Mouse (Mus musculus): Measurements from ENCODE around the gene Sqstm1. TPM values are rescaled to one million over a fixed set of nuclear protein-coding genes. Genes with fewer than 3 reads are reported as not detected.
A peak's percentile ranks its signal among the peaks of the same experiment; 100 is the strongest.

The Sqstm1 gene
- total and polyA plus RNA-seq, 3 experiments: 202 to 579 (median 456) TPM

GRCm38 (mm10) chr11:50210101-50210504, 524 bp downstream of the Sqstm1 start:
- H3K9me3 ChIP-seq (replicated peaks; ENCODE audit: low read length): no peaks in the 10 kb centered on the region
- H3K9ac ChIP-seq (ENCODE audit: insufficient read depth, low read depth): peak overlapping the region; percentile 98
- peaks cover 52% of the 10 kb centered on the region for H3K79me2 ChIP-seq (replicated peaks; ENCODE audit: control insufficient read depth, extremely low read depth, insufficient read depth, poor library complexity, severe bottlenecking)
- in situ Hi-C loops (cut with MboI; ENCODE audit: low pct_ligation_motif_present, low pct_unique_long_range_greater_than_20kb, low sequenced_read_pairs) (loop anchor here (5.0 kb wide), 1 partner anchor 33 kb away; no protein-coding TSS in a partner anchor), dilution Hi-C loops (cut with MboI; ENCODE audit: extremely low pct_ligation_motif_present, extremely low pct_unique_long_range_greater_than_20kb, low sequenced_read_pairs) (no loop called here)
- TF ChIP-seq GABPA (IDR thresholded peaks at IDR 0.05; ENCODE audit: insufficient replicate concordance, low read depth, low read length): no peak
- TF ChIP-seq JUND (conservative IDR thresholded peaks at IDR 0.05; ENCODE audit: low read depth, low read length): no peak
- peak; percentile 42; the same call in 1 of the 2 replicates for TF ChIP-seq BHLHE40 (IDR thresholded peaks at IDR 0.05; ENCODE audit: low read depth, low read length)
- TF ChIP-seq ZC3H11A (IDR thresholded peaks at IDR 0.05; ENCODE audit: low read depth, low read length): no peak
- TF ChIP-seq EP300 (IDR thresholded peaks at IDR 0.05; ENCODE audit: low read length): no peak
- TF ChIP-seq SMC3 (IDR thresholded peaks at IDR 0.05; ENCODE audit: low read depth, low read length): no peak
- TF ChIP-seq USF1 (IDR thresholded peaks at IDR 0.05; ENCODE audit: low read depth, low read length): no peak
- peak; percentile 54 for TF ChIP-seq POLR2A (IDR thresholded peaks at IDR 0.05; ENCODE audit: low read depth, low read length)
- TF ChIP-seq HCFC1 (IDR thresholded peaks at IDR 0.05; ENCODE audit: low read depth, low read length): peak; percentile 67
- no peak for TF ChIP-seq RAD21 (IDR thresholded peaks at IDR 0.05; ENCODE audit: low read depth, low read length)
- TF ChIP-seq ZNF384 (IDR thresholded peaks at IDR 0.05; ENCODE audit: low read depth, low read length): no peak
- peak; percentile 88 for TF ChIP-seq CHD2 (IDR thresholded peaks at IDR 0.05; ENCODE audit: low read length)
- no peak for TF ChIP-seq USF2 (conservative IDR thresholded peaks at IDR 0.05; ENCODE audit: low read depth, low read length)
- no peak for TF ChIP-seq UBTF (IDR thresholded peaks at IDR 0.05; ENCODE audit: low read depth, low read length)
- TF ChIP-seq TCF12 (IDR thresholded peaks at IDR 0.05; ENCODE audit: low read depth, low read length): peak; percentile 47; the same call in 1 of the 2 replicates
- TF ChIP-seq KAT2A (IDR thresholded peaks at IDR 0.05; ENCODE audit: insufficient replicate concordance, low read length): no peak
- no peak for TF ChIP-seq CHD1 (IDR thresholded peaks at IDR 0.05; ENCODE audit: low read depth, low read length)
- TF ChIP-seq MAFK (IDR thresholded peaks at IDR 0.05; ENCODE audit: insufficient replicate concordance, low read length): no peak
- peak; percentile 98 for TF ChIP-seq SIN3A (IDR thresholded peaks at IDR 0.05; ENCODE audit: low read length)
- TF ChIP-seq NRF1 (IDR thresholded peaks at IDR 0.05; ENCODE audit: low read depth, low read length): no peak
- TF ChIP-seq PAX5 (IDR thresholded peaks at IDR 0.05; ENCODE audit: low read length): no peak
- TF ChIP-seq ELF1 (IDR thresholded peaks at IDR 0.05; ENCODE audit: low read depth, low read length): peak; percentile 94
- TF ChIP-seq MEF2A (IDR thresholded peaks at IDR 0.05; ENCODE audit: borderline replicate concordance, low read depth, low read length): no peak
- TF ChIP-seq MAZ (IDR thresholded peaks at IDR 0.05; ENCODE audit: low read depth, low read length): peak; percentile 80; the same call in 1 of the 2 replicates
- no peak for TF ChIP-seq NELFE (IDR thresholded peaks at IDR 0.05; ENCODE audit: low read depth, low read length)
- TF ChIP-seq ETS1 (conservative IDR thresholded peaks at IDR 0.05; ENCODE audit: low read depth, low read length): peak; percentile 63
- no peak for TF ChIP-seq MAX (IDR thresholded peaks at IDR 0.05; ENCODE audit: low read length)
- TF ChIP-seq ZMIZ1 (IDR thresholded peaks at IDR 0.05; ENCODE audit: low read depth, low read length): no peak
- no peak; the same call in 1 of the 2 replicates for TF ChIP-seq IRF4 (IDR thresholded peaks at IDR 0.05; ENCODE audit: low read depth, low read length)
- TF ChIP-seq TBP (conservative IDR thresholded peaks at IDR 0.05; ENCODE audit: low read depth, low read length): peak; percentile 46; the same call in 1 of the 2 replicates
- no peak for TF ChIP-seq RCOR1 (conservative IDR thresholded peaks at IDR 0.05; ENCODE audit: low read depth, low read length)
- no peak for TF ChIP-seq JUN (IDR thresholded peaks at IDR 0.05; ENCODE audit: insufficient read depth, low read depth, low read length)
- TF ChIP-seq ZKSCAN1 (IDR thresholded peaks at IDR 0.05; ENCODE audit: borderline replicate concordance, low read depth, low read length): no peak
- peak; percentile 72; the same call in 1 of the 2 replicates for TF ChIP-seq MXI1 (IDR thresholded peaks at IDR 0.05; ENCODE audit: low read depth, low read length)
- TF ChIP-seq CTCF (conservative IDR thresholded peaks at IDR 0.05 in 1 of 2, IDR thresholded peaks at IDR 0.05 in 1 of 2; ENCODE audit: low read depth in 2 of 2, low read length in 2 of 2): no peak
- TF ChIP-seq MYC (IDR thresholded peaks at IDR 0.05; ENCODE audit: low read depth, low read length): no peak
- TF ChIP-seq E2F4 (IDR thresholded peaks at IDR 0.05; ENCODE audit: insufficient replicate concordance, low read depth, low read length): no peak
- 0 out of 2 replicates have a peak, but pooled peaks have one; percentile 8 for TF ChIP-seq POLR2AphosphoS2 (IDR thresholded peaks at IDR 0.05; ENCODE audit: low read depth, low read length)
- H3K27ac ChIP-seq (ENCODE audit: insufficient read depth, low read depth): peak overlapping the region; percentile 93
- no peak overlapping the region for H3K4me2 ChIP-seq (ENCODE audit: insufficient read depth, low read depth, poor library complexity, severe bottlenecking)
- no peaks in the 10 kb centered on the region for H3K27me3 ChIP-seq (replicated peaks)
- peaks cover 37 to 40% of the 10 kb centered on the region in 2 experiments for H3K36me3 ChIP-seq (replicated peaks in 1 of 2; ENCODE audit: control insufficient read depth in 1 of 2, insufficient read depth in 1 of 2, low read length in 1 of 2)
- peak overlapping the region; percentile 74 to 97 (median 89) for H3K4me3 ChIP-seq (replicated peaks in 1 of 3; ENCODE audit: low read depth in 2 of 3, low read length in 2 of 3, poor library complexity in 1 of 3)
- DNase-seq (ENCODE audit: extremely low read depth): peak; percentile 97
- peaks cover 24 to 71% of the 10 kb centered on the region in 2 experiments for H3K4me1 ChIP-seq (ENCODE audit: control insufficient read depth in 1 of 2, insufficient read depth in 2 of 2)
